Mouse (Mus musculus): ENCODE measurements around the gene Tnr. TPM values are rescaled to one million over a fixed set of nuclear protein-coding genes. Genes with fewer than 3 reads are reported as not detected.
"Not testable (repeated sequence)": the region's sequence is repeated elsewhere in the genome, so short reads cannot be mapped to it uniquely, and the experiment has no call there.

The Tnr gene
- total RNA-seq, 2 experiments from 2014 or later, result 0.19 TPM; not detected in 1

GRCm38 (mm10) chr1:159963351-159963750, 439.8 kb downstream of the Tnr start:
- DNase-seq, result no peak

GRCm38 (mm10) chr1:159966286-159966685, 442.7 kb downstream of the Tnr start:
- not testable (repeated sequence) for DNase-seq

GRCm38 (mm10) chr1:159968395-159968794, 444.8 kb downstream of the Tnr start:
- no peak for DNase-seq

- peak; percentile 16 for DNase-seq
Observed at GRCm38 (mm10) chr1:159977786-159978185, 454.2 kb downstream of the Tnr start.

- peak; percentile 16 for DNase-seq
Observed at GRCm38 (mm10) chr1:159979096-159979495, 455.5 kb downstream of the Tnr start.

- no peak for DNase-seq
Observed at GRCm38 (mm10) chr1:159980355-159980754, 456.8 kb downstream of the Tnr start.
